Mouse (Mus musculus) G1E (cell line): ENCODE results near the gene Kcnh3. TPM values are rescaled to one million over a fixed set of nuclear protein-coding genes. Genes with fewer than 3 reads are reported as not detected.

ENCODE experiments used
- ATAC-seq: 2 replicates; pipeline ENCODE4 v1.8.0; 2016; ENCODE audit warnings: mild to moderate bottlenecking; ENCODE audit not compliant: insufficient number of reproducible peaks, poor library complexity, low FRiP score, severe bottlenecking; ENCODE audit errors: extremely low read depth
- DNase-seq: peaks from one replicate; pipeline ENCODE4 v3.0.0; 2012; ENCODE audit warnings: low spot score
- H3K27me3 ChIP-seq: 2 replicates; pipeline ENCODE4 v1.6.1; 2012; ENCODE audit warnings: mild to moderate bottlenecking, low read length, inconsistent platforms; ENCODE audit not compliant: insufficient read depth
- H3K36me3 ChIP-seq: replicated peaks from 2 replicates; pipeline ENCODE3; 2012; ENCODE audit warnings: mild to moderate bottlenecking, inconsistent platforms
- H3K4me1 ChIP-seq: 2 replicates; pipeline ENCODE4 v1.6.1; 2012; ENCODE audit warnings: low read depth, low read length, inconsistent platforms, mixed read lengths; ENCODE audit not compliant: insufficient read depth
- H3K4me3 ChIP-seq: 2 replicates; pipeline ENCODE4 v1.5.1; 2012; ENCODE audit warnings: low read depth, mild to moderate bottlenecking, inconsistent platforms, low read length, moderate library complexity, mixed read lengths
- H3K9me3 ChIP-seq: replicated peaks from 2 replicates; pipeline ENCODE4 v1.6.1; 2012; ENCODE audit warnings: inconsistent platforms
- CTCF ChIP-seq: IDR thresholded peaks from 2 replicates; pipeline ENCODE4 v1.5.1; 2012; ENCODE audit warnings: low read depth, low read length, inconsistent platforms, mixed read lengths
- GATA1 ChIP-seq: IDR thresholded peaks from 2 replicates; pipeline ENCODE4 v1.6.1; 2012; ENCODE audit warnings: borderline replicate concordance, low read length, inconsistent platforms, mixed read lengths
- GATA2 ChIP-seq: IDR thresholded peaks from 2 replicates; pipeline ENCODE4 v1.6.1; 2012; ENCODE audit warnings: low read depth, low read length, inconsistent platforms, borderline replicate concordance
- POLR2AphosphoS5 ChIP-seq: IDR thresholded peaks from 2 replicates; pipeline ENCODE4 v1.6.1; 2012; ENCODE audit warnings: low read depth, low read length, inconsistent platforms; ENCODE audit not compliant: insufficient replicate concordance
- TAL1 ChIP-seq: conservative IDR thresholded peaks from 2 replicates; pipeline ENCODE4 v1.6.1; 2012; ENCODE audit warnings: low read depth, low read length, inconsistent platforms, mixed read lengths
- polyA plus RNA-seq: library from polyadenylated mRNA; stranded (reverse); fragments of >175 nt; gene quantifications from 2 replicates; pipeline ENCODE4 v1.2.3, GENCODE M21; 2012
- total RNA-seq, 2 experiments: library from RNA; stranded (forward) in 1 of 2; stranded (reverse) in 1 of 2; fragments of 200-1000 nt in 1 of 2; fragments of >200 nt in 1 of 2; fragmentation: Nextera tagmentation in 1 of 2; gene quantifications; 2 replicates each; pipeline ENCODE4 v1.2.3; 2014 to 2017

Kcnh3 gene
- total and polyA plus RNA-seq, 3 experiments: 0.05 TPM; not detected in 2

DNA sequence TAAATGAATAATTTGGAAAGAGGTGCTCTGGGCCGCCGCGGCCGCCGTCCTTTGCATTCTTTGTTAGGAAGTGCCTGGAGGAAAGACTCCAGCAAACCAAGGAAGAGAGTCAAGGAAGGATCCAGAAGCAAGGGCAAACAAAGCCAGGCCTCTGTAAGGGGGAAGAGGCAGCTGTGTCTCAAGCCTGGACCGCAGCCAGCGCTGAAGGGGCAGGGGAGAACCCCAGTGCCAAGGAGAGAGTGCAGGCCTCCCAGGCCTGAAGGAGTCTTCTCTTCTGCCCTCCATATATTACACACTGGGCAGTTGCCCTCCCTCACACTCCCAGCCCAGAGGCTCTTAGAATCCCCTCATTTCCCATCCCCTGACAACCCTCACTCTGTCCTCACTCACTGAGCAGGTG lies 53.6 kb downstream of the Kcnh3 start:
- DNase-seq (no peak), ATAC-seq (no peak)
- Histone ChIP-seq H3K4me1 (no peaks in the 10 kb centered on the region), H3K9me3 (no peaks in the 10 kb centered on the region), H3K27me3 (peaks cover 18% of the 10 kb centered on the region), H3K4me3 (no peak overlapping the region), H3K36me3 (no peaks in the 10 kb centered on the region)
- TF ChIP-seq GATA2: no peak
- TF ChIP-seq POLR2AphosphoS5: no peak
- no peak for TF ChIP-seq TAL1
- TF ChIP-seq CTCF: no peak
- TF ChIP-seq GATA1: no peak

DNA sequence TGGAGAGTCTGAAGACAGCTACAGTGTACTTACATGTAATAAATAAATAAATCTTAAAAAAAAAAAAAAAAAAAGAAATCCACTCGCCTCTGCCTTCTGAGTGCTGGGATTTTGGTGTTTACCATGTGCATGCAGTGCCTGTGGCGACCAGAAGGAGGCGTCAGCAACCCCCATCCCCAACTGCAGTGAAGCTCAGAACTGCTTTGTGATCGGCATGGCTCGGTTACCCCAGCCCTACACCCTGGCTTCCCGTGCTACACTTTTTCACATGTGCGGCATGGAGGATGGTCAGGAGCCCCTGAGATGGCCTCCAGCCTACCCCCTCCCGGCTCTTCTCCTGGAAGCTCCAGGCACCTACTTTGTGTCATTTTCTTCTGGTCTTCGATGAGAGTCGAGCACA lies 58.8 kb downstream of the Kcnh3 start:
- no peak for DNase-seq
- Histone ChIP-seq H3K36me3 (no peaks in the 10 kb centered on the region), H3K4me1 (peaks cover 14% of the 10 kb centered on the region), H3K27me3 (peaks cover 28% of the 10 kb centered on the region), H3K9me3 (no peaks in the 10 kb centered on the region), H3K4me3 (no peak overlapping the region)
- ATAC-seq: no peak
- TF ChIP-seq TAL1 (no peak), CTCF (0 out of 2 replicates have a peak, but pooled peaks have one; percentile 23)

DNA sequence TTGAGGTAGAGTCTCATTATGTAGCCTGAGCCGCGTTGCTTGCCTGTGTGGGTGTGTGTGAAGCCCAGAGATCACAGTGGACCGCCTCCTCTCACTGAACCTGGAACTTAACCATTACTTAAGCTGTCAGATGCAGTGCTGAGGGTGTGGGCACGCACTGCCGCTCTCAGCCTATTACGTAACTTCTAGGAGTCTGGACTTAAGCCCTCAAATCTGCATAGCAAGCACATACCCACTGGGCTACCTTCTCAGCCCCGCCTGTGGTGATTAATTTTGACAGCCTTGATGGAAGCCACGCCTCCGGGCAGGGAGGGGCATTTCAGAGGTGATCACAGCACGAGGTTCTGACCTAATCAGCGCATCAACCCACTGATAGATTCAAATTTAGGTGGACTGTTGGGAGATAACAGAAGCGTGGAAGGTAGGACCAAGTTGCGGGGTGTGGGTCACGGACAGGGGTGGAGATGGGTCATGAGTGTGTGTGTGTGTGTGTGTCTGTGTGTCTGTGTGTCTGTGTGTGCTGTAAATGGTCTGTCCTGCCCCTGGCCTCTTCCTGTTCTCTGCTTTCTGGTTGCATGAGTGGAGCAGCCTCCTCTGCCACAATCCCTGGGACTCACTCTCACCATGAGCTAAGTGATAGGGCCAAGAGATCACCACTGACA lies 60.0 kb downstream of the Kcnh3 start:
- peaks cover 22% of the 10 kb centered on the region for H3K27me3 ChIP-seq
- TF ChIP-seq GATA2 (no peak), GATA1 (no peak), CTCF (no peak), TAL1 (no peak), POLR2AphosphoS5 (no peak)
- no peaks in the 10 kb centered on the region for H3K9me3 ChIP-seq
- ATAC-seq (no peak), DNase-seq (no peak)
- H3K4me1 ChIP-seq: peaks cover 14% of the 10 kb centered on the region
- H3K36me3 ChIP-seq: no peaks in the 10 kb centered on the region
- H3K4me3 ChIP-seq: no peak overlapping the region

DNA sequence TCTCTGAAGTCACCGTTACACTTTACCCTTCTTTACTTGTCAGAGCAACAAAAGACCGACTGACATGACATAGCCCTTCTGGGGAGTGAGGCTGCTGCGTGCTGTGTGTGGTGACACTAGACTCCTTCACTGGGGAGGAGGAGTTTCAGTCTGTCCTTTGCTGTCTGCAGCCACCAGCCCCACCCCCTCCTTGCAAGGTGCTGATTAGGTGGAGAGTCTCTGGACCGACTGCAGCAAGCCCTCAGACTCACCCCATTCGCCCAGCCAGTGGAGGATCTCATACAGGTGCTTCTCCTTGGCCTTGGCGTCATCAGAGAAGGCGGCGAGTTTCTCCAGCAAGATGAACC lies 60.5 kb downstream of the Kcnh3 start:
- ATAC-seq (no peak), DNase-seq (no peak)
- peaks cover 21% of the 10 kb centered on the region for H3K27me3 ChIP-seq
- H3K4me1 ChIP-seq: peaks cover 14% of the 10 kb centered on the region
- TF ChIP-seq GATA2: no peak
- no peak for TF ChIP-seq CTCF
- no peak for TF ChIP-seq POLR2AphosphoS5
- TF ChIP-seq TAL1: no peak
- no peaks in the 10 kb centered on the region for H3K36me3 ChIP-seq
- H3K9me3 ChIP-seq: no peaks in the 10 kb centered on the region
- H3K4me3 ChIP-seq: no peak overlapping the region

DNA sequence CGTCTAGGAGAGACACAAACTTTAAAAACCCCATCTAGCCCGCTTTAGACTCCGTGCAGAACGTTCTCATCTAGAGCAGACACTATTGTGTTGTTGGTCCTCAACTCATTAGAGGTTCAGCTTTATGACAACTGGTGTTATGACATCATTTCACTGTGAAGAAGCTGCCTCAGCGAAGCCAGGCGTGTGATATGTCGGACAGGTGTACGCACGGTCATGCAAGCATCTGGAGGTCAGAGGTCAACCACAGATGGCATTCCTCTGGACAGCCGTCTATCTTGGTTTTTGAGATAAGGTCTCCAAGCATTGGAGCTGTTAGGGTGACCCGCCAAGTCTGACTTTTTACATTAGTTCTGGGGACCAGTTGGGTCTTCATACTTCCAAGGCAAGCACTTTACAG lies 65.9 kb downstream of the Kcnh3 start:
- H3K27me3 ChIP-seq: peaks cover 13% of the 10 kb centered on the region
- H3K9me3 ChIP-seq: no peaks in the 10 kb centered on the region
- ATAC-seq (no peak), DNase-seq (no peak)
- no peak overlapping the region for H3K4me3 ChIP-seq
- peaks cover 17% of the 10 kb centered on the region for H3K4me1 ChIP-seq
- TF ChIP-seq GATA1: no peak
- TF ChIP-seq TAL1: no peak
- no peak for TF ChIP-seq POLR2AphosphoS5
- TF ChIP-seq GATA2: no peak
- no peak for TF ChIP-seq CTCF
- no peaks in the 10 kb centered on the region for H3K36me3 ChIP-seq

Other genes with a start within 250 kb of the Kcnh3 start
- gene Tuba1c, start 195.0 kb upstream of the Kcnh3 start, total RNA-seq (2014; fragmentation: Nextera tagmentation): 856 and 1,023 TPM in 2 replicates
- gene Tuba1c, start 195.0 kb upstream of the Kcnh3 start, total RNA-seq (2017): 252 and 273 TPM in 2 replicates
- 47.1 and 72.7 TPM in 2 replicates for gene Tuba1c, start 195.0 kb upstream of the Kcnh3 start, polyA plus RNA-seq
- gene Prph, start 169.7 kb upstream of the Kcnh3 start, total RNA-seq (2014; fragmentation: Nextera tagmentation): not detected in 2 replicates
- not detected in 2 replicates for gene Prph, start 169.7 kb upstream of the Kcnh3 start, total RNA-seq (2017)
- not detected in 2 replicates for gene Prph, start 169.7 kb upstream of the Kcnh3 start, polyA plus RNA-seq
- gene Troap, start 150.3 kb upstream of the Kcnh3 start, total RNA-seq (2014; fragmentation: Nextera tagmentation): 58.2 and 59.0 TPM in 2 replicates
- gene Troap, start 150.3 kb upstream of the Kcnh3 start, total RNA-seq (2017): 22.3 and 22.8 TPM in 2 replicates
- gene Troap, start 150.3 kb upstream of the Kcnh3 start, polyA plus RNA-seq: 71.0 and 73.9 TPM in 2 replicates
- not detected in 2 replicates for gene C1ql4, start 137.0 kb upstream of the Kcnh3 start, total RNA-seq (2014; fragmentation: Nextera tagmentation)
- gene C1ql4, start 137.0 kb upstream of the Kcnh3 start, total RNA-seq (2017): not detected in 2 replicates
- not detected in 2 replicates for gene C1ql4, start 137.0 kb upstream of the Kcnh3 start, polyA plus RNA-seq
- gene Dnajc22, start 131.7 kb upstream of the Kcnh3 start, total RNA-seq (2014; fragmentation: Nextera tagmentation): not detected in 2 replicates
- 0.16 TPM in 1 of 2 replicates, not detected in the other for gene Dnajc22, start 131.7 kb upstream of the Kcnh3 start, total RNA-seq (2017)
- not detected in 2 replicates for gene Dnajc22, start 131.7 kb upstream of the Kcnh3 start, polyA plus RNA-seq
- not detected in 2 replicates for gene Spats2, start 98.9 kb upstream of the Kcnh3 start, total RNA-seq (2014; fragmentation: Nextera tagmentation)
- 0.05 and 0.12 TPM in 2 replicates for gene Spats2, start 98.9 kb upstream of the Kcnh3 start, total RNA-seq (2017)
- gene Spats2, start 98.9 kb upstream of the Kcnh3 start, polyA plus RNA-seq: not detected in 2 replicates
- gene Mcrs1, start 27.1 kb downstream of the Kcnh3 start, total RNA-seq (2014; fragmentation: Nextera tagmentation): 29.8 and 39.4 TPM in 2 replicates
- 45.7 and 60.1 TPM in 2 replicates for gene Mcrs1, start 27.1 kb downstream of the Kcnh3 start, total RNA-seq (2017)
- gene Mcrs1, start 27.1 kb downstream of the Kcnh3 start, polyA plus RNA-seq: 75.9 and 83.4 TPM in 2 replicates
- 39.1 and 39.5 TPM in 2 replicates for gene Prpf40b, start 70.2 kb downstream of the Kcnh3 start, total RNA-seq (2014; fragmentation: Nextera tagmentation)
- gene Prpf40b, start 70.2 kb downstream of the Kcnh3 start, total RNA-seq (2017): 10.1 and 13.1 TPM in 2 replicates
- gene Prpf40b, start 70.2 kb downstream of the Kcnh3 start, polyA plus RNA-seq: 47.2 and 53.8 TPM in 2 replicates
- not detected in 2 replicates for gene Fam186b, start 71.0 kb downstream of the Kcnh3 start, total RNA-seq (2014; fragmentation: Nextera tagmentation)
- 0.12 TPM in 1 of 2 replicates, not detected in the other for gene Fam186b, start 71.0 kb downstream of the Kcnh3 start, total RNA-seq (2017)
- not detected in 2 replicates for gene Fam186b, start 71.0 kb downstream of the Kcnh3 start, polyA plus RNA-seq
- 4.8 TPM in 1 of 2 replicates, not detected in the other for gene Fmnl3, start 145.6 kb downstream of the Kcnh3 start, total RNA-seq (2014; fragmentation: Nextera tagmentation)
- gene Fmnl3, start 145.6 kb downstream of the Kcnh3 start, total RNA-seq (2017): 0.11 and 0.46 TPM in 2 replicates
- gene Fmnl3, start 145.6 kb downstream of the Kcnh3 start, polyA plus RNA-seq: 0.07 and 0.08 TPM in 2 replicates
- gene Tmbim6, start 168.0 kb downstream of the Kcnh3 start, total RNA-seq (2014; fragmentation: Nextera tagmentation): 239 and 279 TPM in 2 replicates
- gene Tmbim6, start 168.0 kb downstream of the Kcnh3 start, total RNA-seq (2017): 91.2 and 93.0 TPM in 2 replicates
- 97.5 and 125 TPM in 2 replicates for gene Tmbim6, start 168.0 kb downstream of the Kcnh3 start, polyA plus RNA-seq
- gene Nckap5l, start 232.9 kb downstream of the Kcnh3 start, total RNA-seq (2014; fragmentation: Nextera tagmentation): 16.1 and 18.7 TPM in 2 replicates
- gene Nckap5l, start 232.9 kb downstream of the Kcnh3 start, total RNA-seq (2017): 0.58 and 0.60 TPM in 2 replicates
- gene Nckap5l, start 232.9 kb downstream of the Kcnh3 start, polyA plus RNA-seq: 15.2 and 17.2 TPM in 2 replicates
- 10.3 and 13.2 TPM in 2 replicates for gene Bcdin3d, start 249.9 kb downstream of the Kcnh3 start, total RNA-seq (2014; fragmentation: Nextera tagmentation)
- gene Bcdin3d, start 249.9 kb downstream of the Kcnh3 start, total RNA-seq (2017): 8.6 and 10.8 TPM in 2 replicates
- gene Bcdin3d, start 249.9 kb downstream of the Kcnh3 start, polyA plus RNA-seq: 10.0 and 10.5 TPM in 2 replicates